Mouse (Mus musculus): ENCODE data around the gene Arhgap10. TPM values are rescaled to one million over a fixed set of nuclear protein-coding genes. Genes with fewer than 3 reads are reported as not detected.

Gene Arhgap10
- total and polyA plus RNA-seq, 2 experiments from 2014 or later, result 4.2 to 5.2 TPM

- WGBS, result 47% methylated on average over 7 of the region's 7 CpGs
- ATAC-seq (no peak), DNase-seq (ENCODE audit: low spot score) (no peak)
- no peak overlapping the region for H3K4me3 ChIP-seq (ENCODE audit: low read length)
- no peaks in the 10 kb centered on the region for H3K36me3 ChIP-seq (ENCODE audit: insufficient read depth, low read length)
- no peaks in the 10 kb centered on the region for H3K4me1 ChIP-seq (ENCODE audit: insufficient read depth, low read length)
- H3K27ac ChIP-seq, result no peak overlapping the region
- no peak overlapping the region for H3K9ac ChIP-seq (replicated peaks; ENCODE audit: low read length)
- H3K27me3 ChIP-seq (ENCODE audit: insufficient read depth, low read length), result no peaks in the 10 kb centered on the region
- TF ChIP-seq CTCF (IDR thresholded peaks at IDR 0.05; ENCODE audit: low read depth), result no peak
- H3K9me3 ChIP-seq (ENCODE audit: low read length), result no peaks in the 10 kb centered on the region
- H3K4me2 ChIP-seq (ENCODE audit: low read depth, low read length), result no peak overlapping the region
These were observed 58.1 kb downstream of the Arhgap10 start for GRCm38 (mm10) chr8:77459696-77460095.

GRCm38 (mm10) chr8:77458575-77458974 lies 59.2 kb downstream of the Arhgap10 start:
- ATAC-seq (no peak), DNase-seq (ENCODE audit: low spot score) (no peak)
- no peak for TF ChIP-seq CTCF (IDR thresholded peaks at IDR 0.05; ENCODE audit: low read depth)
- Histone ChIP-seq H3K4me3 (ENCODE audit: low read length) (no peak overlapping the region), H3K27ac (no peak overlapping the region), H3K27me3 (ENCODE audit: insufficient read depth, low read length) (no peaks in the 10 kb centered on the region), H3K36me3 (ENCODE audit: insufficient read depth, low read length) (no peaks in the 10 kb centered on the region), H3K9ac (replicated peaks; ENCODE audit: low read length) (no peak overlapping the region), H3K9me3 (ENCODE audit: low read length) (no peaks in the 10 kb centered on the region), H3K4me1 (ENCODE audit: insufficient read depth, low read length) (no peaks in the 10 kb centered on the region), H3K4me2 (ENCODE audit: low read depth, low read length) (no peak overlapping the region)
- 89% methylated on average over 4 of the region's 4 CpGs for WGBS

- DNase-seq (ENCODE audit: low spot score) (no peak), ATAC-seq (no peak)
- Histone ChIP-seq H3K4me3 (ENCODE audit: low read length) (no peak overlapping the region), H3K4me2 (ENCODE audit: low read depth, low read length) (no peak overlapping the region), H3K9me3 (ENCODE audit: low read length) (no peaks in the 10 kb centered on the region; the same call in 1 of the 2 replicates), H3K9ac (replicated peaks; ENCODE audit: low read length) (no peak overlapping the region), H3K4me1 (ENCODE audit: insufficient read depth, low read length) (no peaks in the 10 kb centered on the region), H3K27ac (no peak overlapping the region), H3K36me3 (ENCODE audit: insufficient read depth, low read length) (no peaks in the 10 kb centered on the region), H3K27me3 (ENCODE audit: insufficient read depth, low read length) (no peaks in the 10 kb centered on the region)
- 93% methylated on average over 6 of the region's 6 CpGs for WGBS
- TF ChIP-seq CTCF (IDR thresholded peaks at IDR 0.05; ENCODE audit: low read depth), result no peak
These were observed 61.5 kb downstream of the Arhgap10 start for GRCm38 (mm10) chr8:77456263-77456662.

GRCm38 (mm10) chr8:77453836-77454235 lies 63.9 kb downstream of the Arhgap10 start:
- H3K27me3 ChIP-seq (ENCODE audit: insufficient read depth, low read length), result no peaks in the 10 kb centered on the region
- H3K4me1 ChIP-seq (ENCODE audit: insufficient read depth, low read length), result no peaks in the 10 kb centered on the region
- H3K36me3 ChIP-seq (ENCODE audit: insufficient read depth, low read length), result no peaks in the 10 kb centered on the region
- no peak overlapping the region for H3K27ac ChIP-seq
- TF ChIP-seq CTCF (IDR thresholded peaks at IDR 0.05; ENCODE audit: low read depth), result no peak
- H3K4me3 ChIP-seq (ENCODE audit: low read length), result no peak overlapping the region
- H3K9ac ChIP-seq (replicated peaks; ENCODE audit: low read length), result no peak overlapping the region
- ATAC-seq (no peak), DNase-seq (ENCODE audit: low spot score) (no peak)
- WGBS, result 70% methylated on average over 9 of the region's 9 CpGs
- H3K9me3 ChIP-seq (ENCODE audit: low read length), result peaks cover 3% of the 10 kb centered on the region; the same call in 1 of the 2 replicates
- no peak overlapping the region for H3K4me2 ChIP-seq (ENCODE audit: low read depth, low read length)

GRCm38 (mm10) chr8:77451466-77452382 lies 66.0 kb downstream of the Arhgap10 start:
- ATAC-seq (no peak), DNase-seq (ENCODE audit: low spot score) (no peak)
- H3K4me1 ChIP-seq (ENCODE audit: insufficient read depth, low read length), result no peaks in the 10 kb centered on the region
- no peak for TF ChIP-seq CTCF (IDR thresholded peaks at IDR 0.05; ENCODE audit: low read depth)
- no peak overlapping the region for H3K9ac ChIP-seq (replicated peaks; ENCODE audit: low read length)
- H3K4me2 ChIP-seq (ENCODE audit: low read depth, low read length), result no peak overlapping the region
- no peak overlapping the region for H3K4me3 ChIP-seq (ENCODE audit: low read length)
- no peaks in the 10 kb centered on the region for H3K36me3 ChIP-seq (ENCODE audit: insufficient read depth, low read length)
- no peaks in the 10 kb centered on the region for H3K27me3 ChIP-seq (ENCODE audit: insufficient read depth, low read length)
- H3K27ac ChIP-seq, result no peak overlapping the region
- 92% methylated on average over 21 of the region's 21 CpGs for WGBS
- peaks cover 3% of the 10 kb centered on the region; the same call in 1 of the 2 replicates for H3K9me3 ChIP-seq (ENCODE audit: low read length)

- no peaks in the 10 kb centered on the region for H3K4me1 ChIP-seq (ENCODE audit: insufficient read depth, low read length)
- no peaks in the 10 kb centered on the region for H3K36me3 ChIP-seq (ENCODE audit: insufficient read depth, low read length)
- no peak overlapping the region for H3K4me3 ChIP-seq (ENCODE audit: low read length)
- WGBS, result 90% methylated on average over 5 of the region's 5 CpGs
- no peak overlapping the region for H3K27ac ChIP-seq
- TF ChIP-seq CTCF (IDR thresholded peaks at IDR 0.05; ENCODE audit: low read depth), result no peak
- no peak for DNase-seq (ENCODE audit: low spot score)
- H3K9ac ChIP-seq (replicated peaks; ENCODE audit: low read length), result no peak overlapping the region
- peaks cover 3% of the 10 kb centered on the region; the same call in 1 of the 2 replicates for H3K9me3 ChIP-seq (ENCODE audit: low read length)
- no peak overlapping the region for H3K4me2 ChIP-seq (ENCODE audit: low read depth, low read length)
- H3K27me3 ChIP-seq (ENCODE audit: insufficient read depth, low read length), result no peaks in the 10 kb centered on the region
- ATAC-seq, result no peak
These were observed 66.7 kb downstream of the Arhgap10 start for GRCm38 (mm10) chr8:77451052-77451451.

GRCm38 (mm10) chr8:77446294-77446693 lies 71.5 kb downstream of the Arhgap10 start:
- Histone ChIP-seq H3K9ac (replicated peaks; ENCODE audit: low read length) (no peak overlapping the region), H3K36me3 (ENCODE audit: insufficient read depth, low read length) (no peaks in the 10 kb centered on the region), H3K4me2 (ENCODE audit: low read depth, low read length) (no peak overlapping the region), H3K27ac (no peak overlapping the region), H3K4me3 (ENCODE audit: low read length) (no peak overlapping the region), H3K9me3 (ENCODE audit: low read length) (0 out of 2 replicates have a peak, but pooled peaks cover 3% of the 10 kb centered on the region), H3K27me3 (ENCODE audit: insufficient read depth, low read length) (no peaks in the 10 kb centered on the region), H3K4me1 (ENCODE audit: insufficient read depth, low read length) (no peaks in the 10 kb centered on the region)
- TF ChIP-seq CTCF (IDR thresholded peaks at IDR 0.05; ENCODE audit: low read depth), result no peak
- 73% methylated on average over 12 of the region's 12 CpGs for WGBS
- DNase-seq (ENCODE audit: low spot score) (no peak), ATAC-seq (no peak)
